Mouse (Mus musculus) liver, adult 2 months (tissue): Measurements from ENCODE around the gene Adm2.

Experiments used
- CTCF ChIP-seq: fragments of 200-500 bp; IDR thresholded peaks from 2 replicates; pipeline ENCODE4 v1.5.1; 2011; ENCODE audit warnings: low read depth, low read length, control low read depth
- POLR2A ChIP-seq: fragments of 200-500 bp; IDR thresholded peaks from 2 replicates; pipeline ENCODE4 v1.6.1; 2011; ENCODE audit warnings: low read length, control low read depth; ENCODE audit not compliant: insufficient read depth; ENCODE audit errors: extremely low read depth

DNA sequence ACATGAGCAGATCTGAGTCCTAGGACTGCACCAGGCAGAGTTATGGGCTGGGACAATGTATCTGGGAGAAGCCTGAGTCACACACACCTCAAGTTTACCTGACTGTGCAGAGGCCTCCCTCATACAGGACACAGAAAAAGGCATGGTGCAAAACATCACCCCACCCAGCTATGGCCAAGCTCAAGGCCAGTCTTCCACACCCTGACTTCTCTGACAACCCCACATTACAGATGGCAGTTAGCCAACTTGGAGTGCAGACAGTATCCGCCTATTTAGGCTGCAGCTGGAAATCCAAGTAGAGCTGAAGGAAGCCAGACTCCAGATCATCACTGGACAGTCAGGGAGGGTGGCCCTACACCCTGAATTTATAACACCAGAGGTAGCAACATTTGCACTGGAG, 26.1 kb upstream of the Adm2 start:
- TF ChIP-seq CTCF (no peak), POLR2A (no peak)
